Mouse (Mus musculus): ENCODE data around the gene Smg1.

- no peak for TF ChIP-seq POLR2A (IDR thresholded peaks at IDR 0.05; ENCODE audit: low read depth, low read length)
- no peak for TF ChIP-seq CTCF (IDR thresholded peaks at IDR 0.05; ENCODE audit: borderline replicate concordance, insufficient read depth, low read length)
These were observed 102.2 kb downstream of the Smg1 start for GRCm38 (mm10) chr7:118141271-118141670.
